Mouse (Mus musculus): ENCODE results near the gene Nup54.

DNA sequence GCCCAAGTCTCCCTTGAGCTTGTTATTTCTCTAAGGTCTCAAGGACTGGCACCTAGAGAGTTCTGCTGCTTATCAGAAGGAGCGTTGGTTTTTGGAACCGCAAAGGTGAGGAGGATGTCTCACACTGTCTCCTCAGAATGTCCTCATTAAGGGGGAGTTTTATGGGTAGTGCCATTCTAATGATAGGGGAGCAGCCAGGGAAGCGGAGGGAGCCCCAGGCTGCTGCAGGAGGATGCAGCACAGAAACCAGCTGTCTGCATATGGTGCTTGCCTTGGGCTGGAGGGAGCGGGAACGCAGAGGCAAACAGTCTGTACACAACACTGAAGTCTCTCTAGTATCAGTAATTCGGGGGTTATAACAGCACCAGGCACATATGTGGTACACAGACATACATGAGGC is 64.1 kb downstream of the Nup54 start:
- TF ChIP-seq CTCF (IDR thresholded peaks at IDR 0.05; ENCODE audit: extremely low read depth, insufficient read depth, low read length) = no peak
- TF ChIP-seq POLR2A (IDR thresholded peaks at IDR 0.05; ENCODE audit: extremely low read depth, insufficient read depth, low read length) = no peak
